Mouse (Mus musculus) lung, embryonic 16.5 days (tissue): Measurements from ENCODE around the gene Smurf1. TPM values are rescaled to one million over a fixed set of nuclear protein-coding genes. Genes with fewer than 3 reads are reported as not detected.

ENCODE experiments used
- ATAC-seq: fragments of 200-750 bp; cut with Nextera tagmentation; 2 replicates; pipeline ENCODE4 v1.8.0; 2017; ENCODE audit warnings: low read depth, mild to moderate bottlenecking, moderate library complexity
- H3K27ac ChIP-seq: fragments of 300-500 bp; sonication (generic); 2 replicates; pipeline ENCODE4 v1.5.1; 2014; ENCODE audit warnings: mild to moderate bottlenecking, control low read depth, low read length
- H3K27me3 ChIP-seq: fragments of 300-500 bp; sonication (generic); 2 replicates; pipeline ENCODE4 v1.6.1; 2014; ENCODE audit warnings: low read depth, low read length, mixed read lengths; ENCODE audit not compliant: control insufficient read depth, insufficient read depth
- H3K36me3 ChIP-seq: fragments of 300-500 bp; sonication (generic); 2 replicates; pipeline ENCODE4 v1.6.1; 2014; ENCODE audit warnings: low read length; ENCODE audit not compliant: control insufficient read depth, insufficient read depth
- H3K4me1 ChIP-seq: fragments of 300-500 bp; sonication (generic); replicated peaks from 2 replicates; pipeline ENCODE4 v1.6.1; 2014; ENCODE audit warnings: low read length, mixed read lengths; ENCODE audit not compliant: control insufficient read depth, insufficient read depth
- H3K4me2 ChIP-seq: fragments of 300-500 bp; sonication (generic); 2 replicates; pipeline ENCODE4 v1.6.1; 2014; ENCODE audit warnings: low read depth, low read length, control low read depth
- H3K4me3 ChIP-seq: fragments of 300-500 bp; sonication (generic); 2 replicates; pipeline ENCODE4 v1.5.1; 2014; ENCODE audit warnings: mild to moderate bottlenecking, low read length, control low read depth
- H3K9ac ChIP-seq: fragments of 300-500 bp; sonication (generic); 2 replicates; pipeline ENCODE4 v1.6.1; 2014; ENCODE audit warnings: low read length, control low read depth
- H3K9me3 ChIP-seq: fragments of 300-500 bp; sonication (generic); 2 replicates; pipeline ENCODE4 v1.6.1; 2016; ENCODE audit warnings: low read length; ENCODE audit not compliant: control insufficient read depth
- WGBS: fragments of 180-500 bp; shearing (Covaris S2); extraction: QIAGEN DNeasy Blood & Tissue Kit; methylation state at CpG from one replicate; pipeline ENCODE4 v1.1.7; 2014; 5-methylcytosine and 5-hydroxymethylcytosine counted together
- polyA plus RNA-seq: library from polyadenylated mRNA; unstranded; fragments of >200 nt; fragmentation: Nextera tagmentation; extraction: Ambion mirVana; gene quantifications from 2 replicates; pipeline ENCODE4 v1.2.1, GENCODE M21; 2015

Smurf1 gene
- polyA plus RNA-seq, 1 experiment from 2014 or later, result 15.6 TPM

- Histone ChIP-seq H3K9ac (no peak overlapping the region), H3K4me3 (no peak overlapping the region), H3K27me3 (no peaks in the 10 kb centered on the region), H3K4me2 (no peak overlapping the region), H3K4me1 (no peaks in the 10 kb centered on the region), H3K9me3 (no peaks in the 10 kb centered on the region), H3K27ac (no peak overlapping the region), H3K36me3 (peaks cover 68% of the 10 kb centered on the region)
- no peak for ATAC-seq
- 91% methylated on average over 3 of the region's 3 CpGs for WGBS
Observed at GRCm38 (mm10) chr5:144851820-144852219, 113.8 kb downstream of the Smurf1 start.

GRCm38 (mm10) chr5:144849932-144850331 is 115.7 kb downstream of the Smurf1 start:
- 89% methylated on average over 10 of the region's 10 CpGs for WGBS
- peaks cover 74% of the 10 kb centered on the region for H3K36me3 ChIP-seq
- no peaks in the 10 kb centered on the region for H3K27me3 ChIP-seq
- no peak overlapping the region for H3K9ac ChIP-seq
- no peak overlapping the region for H3K27ac ChIP-seq
- H3K4me2 ChIP-seq, result no peak overlapping the region
- ATAC-seq, result no peak
- no peak overlapping the region for H3K4me3 ChIP-seq
- H3K4me1 ChIP-seq, result no peaks in the 10 kb centered on the region
- no peaks in the 10 kb centered on the region for H3K9me3 ChIP-seq

- no peak overlapping the region for H3K4me3 ChIP-seq
- peaks cover 72% of the 10 kb centered on the region for H3K36me3 ChIP-seq
- no peaks in the 10 kb centered on the region for H3K9me3 ChIP-seq
- H3K4me1 ChIP-seq, result no peaks in the 10 kb centered on the region
- no peak overlapping the region for H3K9ac ChIP-seq
- no peak overlapping the region for H3K27ac ChIP-seq
- no peak for ATAC-seq
- 68% methylated on average over 5 of the region's 5 CpGs for WGBS
- no peak overlapping the region for H3K4me2 ChIP-seq
- no peaks in the 10 kb centered on the region for H3K27me3 ChIP-seq
Observed at GRCm38 (mm10) chr5:144848735-144849134, 116.9 kb downstream of the Smurf1 start.

GRCm38 (mm10) chr5:144845352-144845751 is 120.3 kb downstream of the Smurf1 start:
- no peaks in the 10 kb centered on the region for H3K4me1 ChIP-seq
- no peak overlapping the region for H3K9ac ChIP-seq
- H3K4me3 ChIP-seq, result no peak overlapping the region
- WGBS, result 96% methylated on average over 20 of the region's 20 CpGs
- H3K27me3 ChIP-seq, result no peaks in the 10 kb centered on the region
- peaks cover 70% of the 10 kb centered on the region for H3K36me3 ChIP-seq
- ATAC-seq, result no peak
- no peaks in the 10 kb centered on the region for H3K9me3 ChIP-seq
- H3K27ac ChIP-seq, result no peak overlapping the region
- H3K4me2 ChIP-seq, result no peak overlapping the region

DNA sequence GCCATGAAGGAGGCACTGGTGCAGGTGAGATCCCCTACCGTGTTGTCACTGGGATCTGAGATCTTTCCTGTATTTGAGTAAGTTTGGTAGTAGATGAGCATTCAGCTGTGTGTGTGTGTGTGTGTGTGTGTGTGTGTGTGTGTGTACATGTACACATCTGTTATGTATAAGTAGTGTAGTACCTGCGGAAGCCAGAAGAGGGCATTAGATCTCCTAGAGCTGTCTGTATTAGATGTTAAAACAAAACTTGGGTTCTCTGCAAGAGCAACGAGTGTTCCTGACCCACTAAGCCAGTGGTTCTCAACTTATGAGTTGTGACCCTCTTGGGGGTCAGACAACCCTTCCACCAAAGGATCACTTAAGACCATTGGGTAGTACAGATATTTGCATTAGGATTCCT is 129.5 kb downstream of the Smurf1 start:
- no peak overlapping the region for H3K27ac ChIP-seq
- H3K4me1 ChIP-seq, result no peaks in the 10 kb centered on the region
- H3K4me2 ChIP-seq, result no peak overlapping the region
- no peak overlapping the region for H3K9ac ChIP-seq
- ATAC-seq, result no peak
- H3K4me3 ChIP-seq, result no peak overlapping the region
- no peaks in the 10 kb centered on the region for H3K27me3 ChIP-seq
- H3K36me3 ChIP-seq, result peaks cover 68% of the 10 kb centered on the region
- H3K9me3 ChIP-seq, result no peaks in the 10 kb centered on the region
- WGBS, result 90% methylated on average over 3 of the region's 3 CpGs

- no peak overlapping the region for H3K4me2 ChIP-seq
- H3K27ac ChIP-seq, result no peak overlapping the region
- ATAC-seq, result no peak
- H3K9me3 ChIP-seq, result no peaks in the 10 kb centered on the region
- H3K27me3 ChIP-seq, result no peaks in the 10 kb centered on the region
- no peak overlapping the region for H3K9ac ChIP-seq
- WGBS, result 85% methylated on average over 9 of the region's 9 CpGs
- H3K4me1 ChIP-seq, result no peaks in the 10 kb centered on the region
- H3K4me3 ChIP-seq, result no peak overlapping the region
- peaks cover 81% of the 10 kb centered on the region for H3K36me3 ChIP-seq
Observed at GRCm38 (mm10) chr5:144831840-144832469, 133.7 kb downstream of the Smurf1 start.

DNA sequence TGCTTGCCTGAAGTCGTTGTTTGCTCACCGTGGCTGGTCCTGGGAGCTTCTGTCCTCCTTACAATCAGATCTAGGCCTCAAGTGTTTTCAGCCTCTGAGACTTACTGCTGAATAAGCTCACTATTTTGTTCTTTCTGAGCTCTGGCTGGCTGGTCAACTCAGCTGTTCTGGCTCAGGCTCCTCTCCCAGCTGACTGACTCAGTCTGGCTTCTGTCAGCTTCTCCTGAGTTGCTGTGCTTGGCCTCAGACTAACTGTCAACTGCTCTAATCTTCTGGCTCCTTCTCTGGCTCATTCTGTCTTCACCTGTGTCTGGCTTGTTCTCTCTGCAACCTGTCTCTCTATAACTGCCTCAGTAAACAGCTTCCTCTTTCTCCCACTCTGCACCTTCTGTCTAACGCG is 136.0 kb downstream of the Smurf1 start:
- WGBS, result 73% methylated on average over 4 of the region's 4 CpGs
- Histone ChIP-seq H3K36me3 (peaks cover 83% of the 10 kb centered on the region), H3K4me3 (no peak overlapping the region), H3K27me3 (no peaks in the 10 kb centered on the region), H3K4me1 (no peaks in the 10 kb centered on the region), H3K9me3 (no peaks in the 10 kb centered on the region), H3K9ac (no peak overlapping the region), H3K4me2 (no peak overlapping the region), H3K27ac (no peak overlapping the region)
- ATAC-seq, result no peak

DNA sequence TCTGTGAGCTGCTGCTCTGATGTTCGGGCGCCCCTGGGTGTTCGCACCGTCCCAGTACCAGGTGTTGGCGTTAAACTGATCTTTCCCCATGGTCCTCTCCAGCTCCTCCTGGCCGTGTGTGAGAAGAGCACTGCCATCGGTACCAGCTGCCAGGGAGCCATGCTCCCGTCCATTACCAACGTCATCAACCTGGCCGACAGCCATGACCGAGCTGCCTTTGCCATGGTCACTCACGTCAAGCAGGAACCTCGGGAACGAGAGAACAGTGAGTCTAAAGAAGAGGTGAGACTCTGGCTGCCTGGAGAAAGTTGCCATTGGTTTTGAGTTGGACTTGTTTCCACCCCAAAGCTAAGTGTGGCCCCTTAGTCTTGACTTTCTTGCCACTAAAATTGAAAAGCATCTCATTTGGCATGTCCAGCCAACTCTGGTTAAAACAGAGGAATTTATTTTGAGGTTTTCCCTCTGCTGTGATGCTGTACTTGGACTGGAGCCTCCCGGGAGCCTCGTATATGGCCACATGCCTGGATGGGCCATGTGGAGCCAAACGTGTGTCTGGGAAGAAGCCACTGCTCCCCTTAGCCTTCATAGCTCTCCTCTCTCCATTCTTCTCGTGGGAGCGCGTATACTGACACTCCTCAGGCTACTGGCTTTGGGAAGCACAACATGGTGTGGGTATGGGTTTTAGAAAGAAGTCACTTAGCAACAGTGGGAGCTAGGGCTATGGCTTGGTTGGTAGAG is 137.1 kb downstream of the Smurf1 start:
- Histone ChIP-seq H3K4me1 (no peaks in the 10 kb centered on the region), H3K36me3 (peaks cover 85% of the 10 kb centered on the region), H3K9ac (no peak overlapping the region), H3K4me2 (no peak overlapping the region), H3K9me3 (no peaks in the 10 kb centered on the region), H3K27me3 (no peaks in the 10 kb centered on the region), H3K27ac (no peak overlapping the region), H3K4me3 (no peak overlapping the region)
- no peak for ATAC-seq
- WGBS, result 89% methylated on average over 20 of the region's 20 CpGs
